Mouse (Mus musculus) kidney, adult 9 months (tissue): ENCODE measurements around the gene Reg4.
A peak's percentile ranks its signal among the peaks of the same experiment; 100 is the strongest.

Experiments used
- DNase-seq: peaks from one replicate; pipeline ENCODE4 v3.0.0; 2022

The Reg4 gene

GRCm38 (mm10) chr3:98221856-98222255 is at the start of gene Reg4:
TSS of gene Reg4 (plus strand) at chr3:98222156.
- no peak for DNase-seq

GRCm38 (mm10) chr3:98178340-98178739 is 43.6 kb upstream of the Reg4 start:
- peak; percentile 66 for DNase-seq

- DNase-seq = peak; percentile 60
Observed at GRCm38 (mm10) chr3:98180805-98181204, 41.2 kb upstream of the Reg4 start.

- DNase-seq = no peak
Observed at GRCm38 (mm10) chr3:98185163-98185714, 36.7 kb upstream of the Reg4 start.

GRCm38 (mm10) chr3:98187777-98188176 is 34.2 kb upstream of the Reg4 start:
- DNase-seq = no peak

GRCm38 (mm10) chr3:98197711-98198532 is 24.0 kb upstream of the Reg4 start:
- DNase-seq = no peak

GRCm38 (mm10) chr3:98199747-98200146 is 22.2 kb upstream of the Reg4 start:
- peak; percentile 18 for DNase-seq

GRCm38 (mm10) chr3:98203282-98203681 is 18.7 kb upstream of the Reg4 start:
- no peak for DNase-seq

GRCm38 (mm10) chr3:98206977-98207376 is 15.0 kb upstream of the Reg4 start:
- no peak for DNase-seq

GRCm38 (mm10) chr3:98209161-98209560 is 12.8 kb upstream of the Reg4 start:
- DNase-seq = no peak

GRCm38 (mm10) chr3:98210860-98211259 is 11.1 kb upstream of the Reg4 start:
- DNase-seq = no peak

GRCm38 (mm10) chr3:98211301-98212081 is 10.5 kb upstream of the Reg4 start:
- DNase-seq = no peak

GRCm38 (mm10) chr3:98216296-98216695 is 5.7 kb upstream of the Reg4 start:
- DNase-seq = no peak

- DNase-seq = no peak
Observed at GRCm38 (mm10) chr3:98223263-98223662, 1.3 kb downstream of the Reg4 start.

- DNase-seq = peak; percentile 73
Observed at GRCm38 (mm10) chr3:98223783-98224580, 2.0 kb downstream of the Reg4 start.

- no peak for DNase-seq
Observed at GRCm38 (mm10) chr3:98224975-98225374, 3.0 kb downstream of the Reg4 start.

GRCm38 (mm10) chr3:98225746-98226145 is 3.8 kb downstream of the Reg4 start:
- DNase-seq = peak; percentile 8

- DNase-seq = peak; percentile 82
Observed at GRCm38 (mm10) chr3:98226988-98227610, 5.1 kb downstream of the Reg4 start.

GRCm38 (mm10) chr3:98227763-98228162 is 5.8 kb downstream of the Reg4 start:
- no peak for DNase-seq

GRCm38 (mm10) chr3:98229943-98230342 is 8.0 kb downstream of the Reg4 start:
- no peak for DNase-seq

- DNase-seq = no peak
Observed at GRCm38 (mm10) chr3:98233504-98233903, 11.5 kb downstream of the Reg4 start.

GRCm38 (mm10) chr3:98236266-98236665 is 14.3 kb downstream of the Reg4 start:
- no peak for DNase-seq
